Mouse (Mus musculus): ENCODE results near the gene Slc5a4b. TPM values are rescaled to one million over a fixed set of nuclear protein-coding genes. Genes with fewer than 3 reads are reported as not detected.

Gene Slc5a4b
- polyA plus RNA-seq, 1 experiment: not detected

DNA sequence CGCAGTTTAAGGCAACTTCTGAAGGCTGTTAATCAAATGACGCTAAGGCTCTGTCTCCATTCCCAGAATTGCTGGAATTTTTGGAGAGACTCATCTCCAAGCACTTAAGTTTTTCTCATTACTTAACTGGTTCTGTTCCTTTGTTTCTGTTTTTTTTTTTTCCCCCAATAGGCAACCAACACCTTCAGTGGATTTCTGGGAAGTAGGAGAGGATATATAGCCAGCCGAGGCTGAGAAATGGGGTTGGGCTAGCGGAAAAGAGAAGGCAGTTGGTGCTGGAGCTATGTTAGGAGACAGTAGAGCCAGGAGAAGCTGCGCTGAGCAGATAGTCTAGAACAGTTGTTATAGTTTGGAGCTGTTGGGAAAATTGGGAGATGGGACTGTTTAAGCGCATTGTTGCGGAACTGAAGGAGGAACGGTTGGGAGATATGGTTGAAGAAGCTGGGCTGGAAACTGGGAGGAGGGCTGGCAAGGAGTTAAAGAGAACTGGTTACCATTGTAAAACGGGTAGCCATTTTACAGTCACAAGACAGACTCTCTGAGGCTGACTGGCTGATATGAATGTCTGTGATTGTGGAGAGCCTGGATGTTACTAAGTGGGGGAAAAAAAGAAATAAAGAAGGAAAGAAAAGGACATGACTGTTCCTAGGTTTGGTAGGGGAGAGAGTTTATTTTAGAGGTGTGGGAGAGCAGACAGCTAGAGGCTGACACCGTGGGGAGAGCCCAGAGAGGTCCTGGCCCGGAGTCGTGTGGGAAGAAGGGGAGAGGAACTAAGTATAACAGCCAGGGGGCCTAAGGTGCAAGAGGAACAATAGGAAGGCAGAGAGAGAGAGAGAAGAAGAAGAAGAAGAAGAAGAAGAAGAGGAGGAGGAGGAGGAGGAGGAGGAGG lies 83.4 kb downstream of the Slc5a4b start:
- H3K27ac ChIP-seq (ENCODE audit: control insufficient read depth, insufficient read depth, low read depth, low read length, poor library complexity): no peak overlapping the region
- 61% methylated on average over 12 of the region's 12 CpGs for WGBS
- no peaks in the 10 kb centered on the region; the same call in 1 of the 2 replicates for H3K4me1 ChIP-seq (ENCODE audit: control insufficient read depth, insufficient read depth, low read length)
- no peak overlapping the region for H3K4me3 ChIP-seq (replicated peaks; ENCODE audit: control insufficient read depth, low read depth, low read length)
- TF ChIP-seq POLR2A (IDR thresholded peaks at IDR 0.05; ENCODE audit: borderline replicate concordance, control insufficient read depth, low read depth, low read length) (no peak), CTCF (IDR thresholded peaks at IDR 0.05; ENCODE audit: control insufficient read depth, insufficient read depth, low read length) (no peak)

DNA sequence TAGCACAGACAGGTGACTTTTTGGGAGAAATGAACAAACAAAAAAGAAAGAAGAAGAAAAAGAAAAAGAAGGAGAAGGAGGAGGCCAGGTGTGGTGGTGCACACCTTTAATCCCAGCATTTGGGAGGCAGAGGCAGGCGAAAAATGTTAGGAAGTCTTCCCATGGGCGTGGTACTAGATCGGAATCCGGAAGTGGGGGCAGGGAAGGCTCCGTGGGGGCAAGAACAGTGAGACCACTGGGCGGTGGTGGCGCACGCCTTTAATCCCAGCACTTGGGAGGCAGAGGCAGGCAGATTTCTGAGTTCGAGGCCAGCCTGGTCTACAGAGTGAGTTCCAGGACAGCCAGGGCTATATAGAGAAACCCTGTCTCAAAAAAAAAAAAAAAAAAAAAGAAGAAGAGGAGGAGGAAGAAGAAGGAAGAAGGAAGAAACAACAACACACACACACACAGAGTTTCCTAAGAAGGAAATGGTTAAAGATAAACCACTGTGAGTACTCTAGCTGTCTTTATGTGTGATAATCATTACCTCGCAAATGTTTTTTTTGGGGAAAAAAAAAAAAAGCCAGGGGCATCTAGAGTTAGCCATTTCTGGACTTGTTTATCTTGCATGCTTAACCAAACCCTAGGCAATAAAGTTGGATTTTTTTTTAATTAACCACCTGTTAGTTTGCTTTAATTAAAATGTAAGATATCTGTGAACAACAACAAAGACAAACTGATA lies 85.1 kb downstream of the Slc5a4b start:
- TF ChIP-seq CTCF (IDR thresholded peaks at IDR 0.05; ENCODE audit: control insufficient read depth, insufficient read depth, low read length) (no peak), POLR2A (IDR thresholded peaks at IDR 0.05; ENCODE audit: borderline replicate concordance, control insufficient read depth, low read depth, low read length) (no peak)
- Histone ChIP-seq H3K27ac (ENCODE audit: control insufficient read depth, insufficient read depth, low read depth, low read length, poor library complexity) (no peak overlapping the region), H3K4me1 (ENCODE audit: control insufficient read depth, insufficient read depth, low read length) (no peaks in the 10 kb centered on the region; the same call in 1 of the 2 replicates), H3K4me3 (replicated peaks; ENCODE audit: control insufficient read depth, low read depth, low read length) (no peak overlapping the region)
- WGBS: 81% methylated on average over 10 of the region's 10 CpGs

GRCm38 (mm10) chr10:76023921-76024320 lies 86.8 kb downstream of the Slc5a4b start:
- Histone ChIP-seq H3K27ac (ENCODE audit: control insufficient read depth, insufficient read depth, low read depth, low read length, poor library complexity) (no peak overlapping the region), H3K4me3 (replicated peaks; ENCODE audit: control insufficient read depth, low read depth, low read length) (no peak overlapping the region), H3K4me1 (ENCODE audit: control insufficient read depth, insufficient read depth, low read length) (no peaks in the 10 kb centered on the region; the same call in 1 of the 2 replicates)
- TF ChIP-seq POLR2A (IDR thresholded peaks at IDR 0.05; ENCODE audit: borderline replicate concordance, control insufficient read depth, low read depth, low read length) (no peak), CTCF (IDR thresholded peaks at IDR 0.05; ENCODE audit: control insufficient read depth, insufficient read depth, low read length) (no peak)
- WGBS: 90% methylated on average over 6 of the region's 6 CpGs

DNA sequence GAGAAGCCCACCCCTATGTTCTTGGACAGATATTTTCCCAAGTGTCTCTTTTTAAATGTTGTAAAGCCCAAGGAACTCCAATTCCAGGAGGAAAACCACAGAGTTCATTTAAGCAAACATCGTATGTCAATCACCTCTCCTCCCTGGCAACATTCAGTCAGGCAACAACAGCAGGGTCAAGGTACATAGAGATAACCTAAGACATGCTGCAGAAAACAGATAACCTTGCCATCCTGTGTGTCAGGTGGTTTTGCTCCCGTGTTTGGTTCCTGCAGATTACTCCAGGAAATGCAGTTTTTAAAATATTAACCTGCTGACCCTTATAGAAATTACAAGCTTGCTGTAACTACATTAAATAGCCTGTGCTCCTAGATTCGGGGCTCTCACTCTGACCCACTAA lies 89.0 kb downstream of the Slc5a4b start:
- TF ChIP-seq CTCF (IDR thresholded peaks at IDR 0.05; ENCODE audit: control insufficient read depth, insufficient read depth, low read length) (no peak), POLR2A (IDR thresholded peaks at IDR 0.05; ENCODE audit: borderline replicate concordance, control insufficient read depth, low read depth, low read length) (no peak)
- WGBS: 44% methylated on average over 3 of the region's 3 CpGs
- Histone ChIP-seq H3K4me1 (ENCODE audit: control insufficient read depth, insufficient read depth, low read length) (no peaks in the 10 kb centered on the region; the same call in 1 of the 2 replicates), H3K27ac (ENCODE audit: control insufficient read depth, insufficient read depth, low read depth, low read length, poor library complexity) (no peak overlapping the region), H3K4me3 (replicated peaks; ENCODE audit: control insufficient read depth, low read depth, low read length) (no peak overlapping the region)

GRCm38 (mm10) chr10:76016886-76017285 lies 93.9 kb downstream of the Slc5a4b start:
- Histone ChIP-seq H3K27ac (ENCODE audit: control insufficient read depth, insufficient read depth, low read depth, low read length, poor library complexity) (no peak overlapping the region), H3K4me1 (ENCODE audit: control insufficient read depth, insufficient read depth, low read length) (no peaks in the 10 kb centered on the region), H3K4me3 (replicated peaks; ENCODE audit: control insufficient read depth, low read depth, low read length) (no peak overlapping the region)
- WGBS: 77% methylated on average over 3 of the region's 3 CpGs
- no peak for TF ChIP-seq POLR2A (IDR thresholded peaks at IDR 0.05; ENCODE audit: borderline replicate concordance, control insufficient read depth, low read depth, low read length)
- no peak for TF ChIP-seq CTCF (IDR thresholded peaks at IDR 0.05; ENCODE audit: control insufficient read depth, insufficient read depth, low read length)

- Histone ChIP-seq H3K4me1 (ENCODE audit: control insufficient read depth, insufficient read depth, low read length) (no peaks in the 10 kb centered on the region), H3K27ac (ENCODE audit: control insufficient read depth, insufficient read depth, low read depth, low read length, poor library complexity) (no peak overlapping the region), H3K4me3 (replicated peaks; ENCODE audit: control insufficient read depth, low read depth, low read length) (no peak overlapping the region)
- 76% methylated on average over 6 of the region's 6 CpGs for WGBS
- TF ChIP-seq CTCF (IDR thresholded peaks at IDR 0.05; ENCODE audit: control insufficient read depth, insufficient read depth, low read length) (no peak), POLR2A (IDR thresholded peaks at IDR 0.05; ENCODE audit: borderline replicate concordance, control insufficient read depth, low read depth, low read length) (no peak)
Observed at GRCm38 (mm10) chr10:76012922-76013321, 97.8 kb downstream of the Slc5a4b start.

GRCm38 (mm10) chr10:76009812-76010211 lies 100.9 kb downstream of the Slc5a4b start:
- no peak overlapping the region for H3K4me3 ChIP-seq (replicated peaks; ENCODE audit: control insufficient read depth, low read depth, low read length)
- H3K27ac ChIP-seq (ENCODE audit: control insufficient read depth, insufficient read depth, low read depth, low read length, poor library complexity): no peak overlapping the region
- H3K4me1 ChIP-seq (ENCODE audit: control insufficient read depth, insufficient read depth, low read length): no peaks in the 10 kb centered on the region
- 84% methylated on average over 3 of the region's 3 CpGs for WGBS
- no peak for TF ChIP-seq CTCF (IDR thresholded peaks at IDR 0.05; ENCODE audit: control insufficient read depth, insufficient read depth, low read length)
- no peak for TF ChIP-seq POLR2A (IDR thresholded peaks at IDR 0.05; ENCODE audit: borderline replicate concordance, control insufficient read depth, low read depth, low read length)

Other genes starting within 250 kb of the Slc5a4b start
- 1.2 and 2.5 TPM in 2 replicates for gene Derl3, start 217.5 kb downstream of the Slc5a4b start, polyA plus RNA-seq (2011; ENCODE audit: insufficient read depth, insufficient read length, low replicate concordance, missing spikeins)
- gene Smarcb1, start 189.3 kb downstream of the Slc5a4b start, polyA plus RNA-seq (2011; ENCODE audit: insufficient read depth, insufficient read length, low replicate concordance, missing spikeins): 22.7 and 33.8 TPM in 2 replicates
- gene Chchd10, start 177.8 kb downstream of the Slc5a4b start, polyA plus RNA-seq (2011; ENCODE audit: insufficient read depth, insufficient read length, low replicate concordance, missing spikeins): 78.1 and 103 TPM in 2 replicates
- 3.4 and 4.6 TPM in 2 replicates for gene Mmp11, start 174.5 kb downstream of the Slc5a4b start, polyA plus RNA-seq (2011; ENCODE audit: insufficient read depth, insufficient read length, low replicate concordance, missing spikeins)
- 35.4 and 49.8 TPM in 2 replicates for gene Gm867, start 170.3 kb downstream of the Slc5a4b start, polyA plus RNA-seq (2011; ENCODE audit: insufficient read depth, insufficient read length, low replicate concordance, missing spikeins)
- gene Vpreb3, start 167.9 kb downstream of the Slc5a4b start, polyA plus RNA-seq (2011; ENCODE audit: insufficient read depth, insufficient read length, low replicate concordance, missing spikeins): 41.8 and 84.9 TPM in 2 replicates
- not detected in 2 replicates for gene Gm5134, start 156.4 kb downstream of the Slc5a4b start, polyA plus RNA-seq (2011; ENCODE audit: insufficient read depth, insufficient read length, low replicate concordance, missing spikeins)
- gene Zfp280b, start 78.3 kb downstream of the Slc5a4b start, polyA plus RNA-seq (2011; ENCODE audit: insufficient read depth, insufficient read length, low replicate concordance, missing spikeins): 3.1 and 4.7 TPM in 2 replicates
- gene Slc5a4a, start 36.5 kb upstream of the Slc5a4b start, polyA plus RNA-seq (2011; ENCODE audit: insufficient read depth, insufficient read length, low replicate concordance, missing spikeins): not detected in 2 replicates
- gene Prmt2, start 126.9 kb upstream of the Slc5a4b start, polyA plus RNA-seq (2011; ENCODE audit: insufficient read depth, insufficient read length, low replicate concordance, missing spikeins): 2.5 and 4.7 TPM in 2 replicates
- gene S100b, start 142.9 kb upstream of the Slc5a4b start, polyA plus RNA-seq (2011; ENCODE audit: insufficient read depth, insufficient read length, low replicate concordance, missing spikeins): 2.6 and 3.4 TPM in 2 replicates
- gene Dip2a, start 234.3 kb upstream of the Slc5a4b start, polyA plus RNA-seq (2011; ENCODE audit: insufficient read depth, insufficient read length, low replicate concordance, missing spikeins): 1.9 and 2.0 TPM in 2 replicates

Measured in bone marrow, adult 2 months (tissue).